Mouse (Mus musculus): Measurements from ENCODE around the gene Vsx1. TPM values are rescaled to one million over a fixed set of nuclear protein-coding genes. Genes with fewer than 3 reads are reported as not detected.

The Vsx1 gene
- polyA plus RNA-seq, 1 experiment from 2014 or later: 0.05 TPM

DNA sequence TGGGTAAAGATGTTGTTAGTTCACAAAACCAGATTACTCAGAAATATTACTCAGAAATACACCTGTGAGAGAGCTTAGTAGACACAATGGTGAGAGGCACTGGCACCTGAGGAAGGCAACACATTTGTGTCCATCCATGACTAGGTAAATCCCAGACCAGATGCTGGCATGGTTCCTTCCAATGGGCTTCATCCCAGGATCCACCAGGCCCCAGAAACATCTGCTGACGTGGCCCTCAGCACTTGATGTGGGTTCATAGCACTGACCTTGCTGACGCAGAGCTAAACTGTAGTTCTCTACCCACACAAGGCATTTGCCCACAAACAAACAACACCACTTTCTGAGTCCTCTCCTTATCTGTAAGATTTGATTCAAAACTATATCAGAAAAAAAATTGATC is 34.3 kb downstream of the Vsx1 start:
- Histone ChIP-seq H3K27me3 (replicated peaks) (no peaks in the 10 kb centered on the region), H3K9me3 (replicated peaks) (no peaks in the 10 kb centered on the region), H3K9ac (replicated peaks) (no peak overlapping the region), H3K36me3 (no peaks in the 10 kb centered on the region), H3K4me1 (peaks cover 16% of the 10 kb centered on the region), H3K4me2 (no peak overlapping the region), H3K4me3 (replicated peaks) (no peak overlapping the region), H3K27ac (replicated peaks) (no peak overlapping the region)
- WGBS: 95% methylated on average over 2 of the region's 2 CpGs
- no peak for ATAC-seq (ENCODE audit: low FRiP score)

- no peaks in the 10 kb centered on the region for H3K27me3 ChIP-seq (replicated peaks)
- H3K36me3 ChIP-seq: no peaks in the 10 kb centered on the region
- ATAC-seq (ENCODE audit: low FRiP score): no peak
- H3K9me3 ChIP-seq (replicated peaks): no peaks in the 10 kb centered on the region
- H3K4me1 ChIP-seq: peaks cover 35% of the 10 kb centered on the region
- H3K4me2 ChIP-seq: no peak overlapping the region
- H3K9ac ChIP-seq (replicated peaks): no peak overlapping the region
- H3K27ac ChIP-seq (replicated peaks): no peak overlapping the region
- no peak overlapping the region for H3K4me3 ChIP-seq (replicated peaks)
- WGBS: 72% methylated on average over 9 of the region's 9 CpGs
Observed at GRCm38 (mm10) chr2:150651366-150651765, 37.8 kb downstream of the Vsx1 start.

DNA sequence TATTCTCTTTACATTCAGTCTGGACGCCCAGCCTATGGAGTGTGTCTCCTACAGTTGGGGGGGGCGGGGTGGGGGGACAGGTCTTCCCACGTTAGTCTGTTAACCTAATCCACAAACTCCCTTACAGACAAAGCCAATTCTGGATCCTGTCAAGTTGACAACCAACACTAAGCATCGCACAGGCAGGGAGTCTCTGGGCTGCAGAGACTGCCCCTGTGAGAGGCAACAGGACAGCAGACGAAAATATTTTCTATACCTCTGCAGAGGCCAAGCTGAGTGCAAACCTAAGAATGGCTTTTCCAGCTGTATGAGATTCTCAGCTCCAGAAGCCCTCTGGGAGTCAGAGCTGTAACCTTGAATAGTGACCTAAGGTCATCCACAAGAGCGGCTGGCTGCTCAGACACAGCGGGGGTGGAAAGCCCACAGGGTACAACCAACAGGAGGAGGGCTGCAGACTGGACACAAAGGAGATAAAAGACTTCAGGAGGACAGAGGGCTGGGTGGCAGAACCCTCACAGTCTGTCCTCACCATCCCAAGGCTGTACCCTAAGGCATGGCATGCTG is 38.6 kb downstream of the Vsx1 start:
- no peaks in the 10 kb centered on the region for H3K27me3 ChIP-seq (replicated peaks)
- H3K4me2 ChIP-seq: no peak overlapping the region
- H3K4me3 ChIP-seq (replicated peaks): no peak overlapping the region
- H3K36me3 ChIP-seq: no peaks in the 10 kb centered on the region
- H3K27ac ChIP-seq (replicated peaks): no peak overlapping the region
- WGBS: 14% methylated on average over 7 of the region's 7 CpGs
- ATAC-seq (ENCODE audit: low FRiP score): no peak
- no peaks in the 10 kb centered on the region for H3K9me3 ChIP-seq (replicated peaks)
- H3K9ac ChIP-seq (replicated peaks): no peak overlapping the region
- H3K4me1 ChIP-seq: peaks cover 35% of the 10 kb centered on the region

GRCm38 (mm10) chr2:150648300-150648895 is 40.8 kb downstream of the Vsx1 start:
- H3K4me3 ChIP-seq (replicated peaks): no peak overlapping the region
- ATAC-seq (ENCODE audit: low FRiP score): no peak
- H3K4me2 ChIP-seq: no peak overlapping the region
- H3K9ac ChIP-seq (replicated peaks): no peak overlapping the region
- no peaks in the 10 kb centered on the region for H3K36me3 ChIP-seq
- peaks cover 45% of the 10 kb centered on the region for H3K4me1 ChIP-seq
- WGBS: 60% methylated on average over 13 of the region's 13 CpGs
- H3K27ac ChIP-seq (replicated peaks): peak overlapping the region; percentile 54
- no peaks in the 10 kb centered on the region for H3K9me3 ChIP-seq (replicated peaks)
- H3K27me3 ChIP-seq (replicated peaks): no peaks in the 10 kb centered on the region

GRCm38 (mm10) chr2:150647681-150648299 is 41.4 kb downstream of the Vsx1 start:
- Histone ChIP-seq H3K36me3 (no peaks in the 10 kb centered on the region), H3K4me2 (no peak overlapping the region), H3K27ac (replicated peaks) (peak overlapping the region; percentile 54), H3K9me3 (replicated peaks) (no peaks in the 10 kb centered on the region), H3K27me3 (replicated peaks) (no peaks in the 10 kb centered on the region), H3K9ac (replicated peaks) (no peak overlapping the region), H3K4me1 (peaks cover 45% of the 10 kb centered on the region), H3K4me3 (replicated peaks) (no peak overlapping the region)
- no peak for ATAC-seq (ENCODE audit: low FRiP score)
- WGBS: 66% methylated on average over 14 of the region's 14 CpGs

DNA sequence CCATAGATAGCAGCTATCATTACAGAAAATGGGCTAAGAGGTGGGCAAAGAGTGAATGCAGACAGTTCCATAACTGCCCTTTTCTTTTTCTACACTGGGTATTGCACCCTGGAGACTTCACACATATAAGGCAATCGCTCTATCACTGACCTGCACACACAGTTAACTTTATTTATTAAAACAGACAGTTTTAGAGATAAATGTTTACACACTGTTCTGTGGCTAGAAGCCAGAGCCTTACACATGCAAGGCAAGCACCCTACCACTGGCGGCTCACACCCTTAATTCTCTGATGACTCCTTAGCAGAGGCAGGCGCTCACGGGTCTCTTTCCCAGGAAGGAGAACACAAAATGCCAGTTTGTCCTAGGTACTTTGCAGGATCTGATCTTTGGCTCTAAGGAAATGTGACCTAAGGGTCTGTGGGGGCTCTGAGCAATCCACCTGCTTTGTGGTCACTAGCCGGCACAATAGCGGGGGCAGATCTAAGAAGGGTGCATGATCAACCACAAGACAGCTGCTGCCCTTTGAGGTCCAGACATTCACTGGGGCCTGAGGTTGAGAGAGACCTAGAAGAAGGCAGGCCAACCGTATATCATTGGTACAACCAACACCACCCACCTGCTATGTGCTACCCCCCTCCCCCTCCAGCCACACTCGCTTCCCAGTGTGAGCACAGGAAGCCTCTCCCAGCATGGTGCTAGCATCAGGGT is 42.6 kb downstream of the Vsx1 start:
- peaks cover 45% of the 10 kb centered on the region for H3K4me1 ChIP-seq
- no peak overlapping the region for H3K4me2 ChIP-seq
- peak overlapping the region; percentile 83 for H3K27ac ChIP-seq (replicated peaks)

GRCm38 (mm10) chr2:150645225-150645624 is 43.9 kb downstream of the Vsx1 start:
- no peaks in the 10 kb centered on the region for H3K36me3 ChIP-seq
- H3K4me3 ChIP-seq (replicated peaks): no peak overlapping the region
- no peaks in the 10 kb centered on the region for H3K9me3 ChIP-seq (replicated peaks)
- H3K4me1 ChIP-seq: peaks cover 31% of the 10 kb centered on the region
- 83% methylated on average over 4 of the region's 4 CpGs for WGBS
- no peak for ATAC-seq (ENCODE audit: low FRiP score)
- H3K4me2 ChIP-seq: no peak overlapping the region
- peak overlapping the region; percentile 83 for H3K27ac ChIP-seq (replicated peaks)
- no peak overlapping the region for H3K9ac ChIP-seq (replicated peaks)
- H3K27me3 ChIP-seq (replicated peaks): no peaks in the 10 kb centered on the region

More for the DNA sequence above, 42.6 kb downstream of the Vsx1 start:
- Histone ChIP-seq H3K27me3 (replicated peaks) (no peaks in the 10 kb centered on the region), H3K9ac (replicated peaks) (no peak overlapping the region), H3K9me3 (replicated peaks) (no peaks in the 10 kb centered on the region), H3K36me3 (no peaks in the 10 kb centered on the region), H3K4me3 (replicated peaks) (no peak overlapping the region)
- ATAC-seq (ENCODE audit: low FRiP score): no peak
- 78% methylated on average over 8 of the region's 8 CpGs for WGBS

- H3K36me3 ChIP-seq: no peaks in the 10 kb centered on the region
- H3K27ac ChIP-seq (replicated peaks): peak overlapping the region; percentile 83
- H3K4me1 ChIP-seq: peaks cover 23% of the 10 kb centered on the region
- peak; percentile 98 for ATAC-seq (ENCODE audit: low FRiP score)
- no peak overlapping the region for H3K4me3 ChIP-seq (replicated peaks)
- H3K27me3 ChIP-seq (replicated peaks): no peaks in the 10 kb centered on the region
- WGBS: 20% methylated on average over 8 of the region's 8 CpGs
- 0 out of 2 replicates have a peak overlapping the region, but pooled peaks have one; percentile 20 for H3K9ac ChIP-seq (replicated peaks)
- H3K9me3 ChIP-seq (replicated peaks): no peaks in the 10 kb centered on the region
- H3K4me2 ChIP-seq: peak overlapping the region; percentile 41
Observed at GRCm38 (mm10) chr2:150643726-150644415, 45.3 kb downstream of the Vsx1 start.

DNA sequence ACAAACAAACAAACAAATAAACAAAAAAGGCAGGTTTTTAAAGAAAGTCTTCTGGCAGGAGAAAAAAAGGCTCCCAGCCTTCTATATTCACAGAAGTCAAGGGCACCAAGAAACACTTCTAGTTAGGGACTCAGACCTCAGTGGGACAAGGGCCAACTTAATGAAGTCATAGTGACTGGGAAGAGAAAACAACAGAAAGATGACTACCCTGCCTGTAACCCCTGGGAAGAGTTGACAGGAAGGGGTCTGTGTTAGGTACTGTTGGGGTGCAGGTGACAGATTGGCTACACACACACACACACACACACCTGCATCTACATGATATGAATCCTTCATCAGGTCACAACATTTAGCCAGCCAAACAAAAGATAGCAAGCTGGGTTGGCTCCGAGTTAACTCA is 46.0 kb downstream of the Vsx1 start:
- Histone ChIP-seq H3K27ac (replicated peaks) (peak overlapping the region; percentile 83), H3K4me3 (replicated peaks) (no peak overlapping the region), H3K9ac (replicated peaks) (no peak overlapping the region), H3K27me3 (replicated peaks) (no peaks in the 10 kb centered on the region), H3K4me1 (peaks cover 19% of the 10 kb centered on the region), H3K9me3 (replicated peaks) (no peaks in the 10 kb centered on the region), H3K4me2 (no peak overlapping the region), H3K36me3 (no peaks in the 10 kb centered on the region)
- ATAC-seq (ENCODE audit: low FRiP score): no peak
- 77% methylated on average over 1 of the region's 1 CpGs for WGBS

GRCm38 (mm10) chr2:150638370-150638733 is 50.8 kb downstream of the Vsx1 start:
- H3K9me3 ChIP-seq (replicated peaks): no peaks in the 10 kb centered on the region
- H3K4me1 ChIP-seq: 0 out of 2 replicates have a peak, but pooled peaks cover 5% of the 10 kb centered on the region
- peaks cover 14% of the 10 kb centered on the region for H3K36me3 ChIP-seq
- H3K9ac ChIP-seq (replicated peaks): no peak overlapping the region
- H3K27ac ChIP-seq (replicated peaks): 0 out of 2 replicates have a peak overlapping the region, but pooled peaks have one; percentile 7
- H3K4me2 ChIP-seq: no peak overlapping the region
- no peak overlapping the region for H3K4me3 ChIP-seq (replicated peaks)
- H3K27me3 ChIP-seq (replicated peaks): no peaks in the 10 kb centered on the region
- 41% methylated on average over 2 of the region's 2 CpGs for WGBS
- no peak for ATAC-seq (ENCODE audit: low FRiP score)

GRCm38 (mm10) chr2:150637702-150638369 is 51.3 kb downstream of the Vsx1 start:
- Histone ChIP-seq H3K36me3 (peaks cover 14% of the 10 kb centered on the region), H3K9me3 (replicated peaks) (no peaks in the 10 kb centered on the region), H3K27me3 (replicated peaks) (no peaks in the 10 kb centered on the region), H3K4me2 (no peak overlapping the region), H3K4me3 (replicated peaks) (no peak overlapping the region), H3K9ac (replicated peaks) (no peak overlapping the region), H3K4me1 (0 out of 2 replicates have a peak, but pooled peaks cover 5% of the 10 kb centered on the region), H3K27ac (replicated peaks) (peak overlapping the region; percentile 51)
- whole genome bisulfite sequencing: 35% methylated on average over 6 of the region's 6 CpGs
- ATAC-seq (ENCODE audit: low FRiP score): peak; percentile 61; the same call in 1 of the 2 replicates
